Mouse (Mus musculus): ENCODE results near the gene Cpeb2.

Cpeb2 gene

DNA sequence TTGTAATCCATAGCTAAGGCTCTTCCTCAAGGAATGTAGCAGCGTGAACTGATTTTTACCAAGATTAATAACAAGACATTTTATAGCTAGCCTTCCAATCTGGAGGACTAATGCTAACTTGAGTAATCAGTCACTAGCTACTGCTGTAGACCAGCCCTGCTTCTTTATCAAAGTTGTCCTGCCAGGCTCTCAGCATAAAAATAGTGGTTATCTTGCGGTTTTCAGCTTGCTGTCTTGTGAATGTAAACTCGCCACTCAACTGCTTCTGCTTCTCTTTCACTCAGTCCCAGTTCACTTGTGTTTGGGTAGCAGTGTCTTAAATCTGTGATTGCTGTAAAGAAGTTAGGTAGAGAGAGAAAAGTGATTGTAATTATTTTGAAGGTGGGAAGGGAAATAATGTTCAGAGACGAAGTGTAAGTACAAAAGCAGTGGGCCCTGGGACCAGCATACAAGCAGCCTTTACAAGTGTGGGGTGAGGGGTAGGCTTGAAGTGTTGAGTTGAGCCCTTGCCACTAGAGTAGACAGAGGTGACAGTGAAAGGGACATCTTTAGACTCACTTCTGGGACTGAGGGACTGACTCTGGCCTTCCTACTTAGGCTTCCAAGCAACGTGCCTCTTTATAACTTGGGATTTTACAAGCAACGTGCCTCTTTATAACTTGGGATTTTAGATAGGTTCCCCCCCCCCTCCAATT lies 6.3 kb downstream of the Cpeb2 start:
- no peak for DNase-seq (ENCODE audit: low read depth)

DNA sequence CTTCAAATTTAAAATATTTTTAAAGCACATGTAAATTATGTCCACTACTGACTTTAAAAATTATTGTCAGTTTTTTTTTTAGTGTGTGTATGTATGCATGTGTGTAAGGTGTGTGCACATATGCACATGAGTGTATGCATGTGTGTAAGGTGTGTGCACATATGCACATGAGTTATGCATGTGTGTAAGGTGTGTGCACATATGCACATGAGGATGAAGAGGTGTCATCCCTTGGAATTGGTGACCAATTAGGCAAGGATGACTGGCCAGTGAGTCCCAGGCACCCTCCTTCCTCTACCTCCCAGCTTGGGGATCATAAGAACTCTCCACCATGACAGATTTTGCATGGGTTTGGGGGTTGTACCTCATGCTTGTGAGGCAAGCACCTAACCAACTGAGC lies 7.8 kb downstream of the Cpeb2 start:
- DNase-seq (ENCODE audit: low read depth) = no peak

DNA sequence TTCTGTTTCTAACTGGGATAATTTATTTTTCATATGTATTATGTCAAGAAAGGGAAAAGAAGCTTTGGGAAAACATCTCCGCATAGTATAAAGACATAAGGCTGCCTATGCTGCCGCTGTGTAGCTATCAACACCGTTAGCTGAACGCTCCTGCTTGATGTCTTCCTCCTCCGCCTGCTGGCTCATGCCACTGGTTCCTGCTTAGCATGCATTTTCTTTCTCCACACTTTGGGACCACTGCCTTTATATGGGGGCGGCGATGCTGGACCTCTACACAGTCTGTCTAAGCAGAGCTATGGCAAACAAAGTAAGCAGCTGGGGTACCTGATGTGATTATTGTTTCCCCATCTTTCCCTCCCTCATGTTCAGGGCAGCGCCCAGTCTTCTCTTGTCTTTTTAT lies 13.3 kb downstream of the Cpeb2 start:
- DNase-seq (ENCODE audit: low read depth) = no peak

DNA sequence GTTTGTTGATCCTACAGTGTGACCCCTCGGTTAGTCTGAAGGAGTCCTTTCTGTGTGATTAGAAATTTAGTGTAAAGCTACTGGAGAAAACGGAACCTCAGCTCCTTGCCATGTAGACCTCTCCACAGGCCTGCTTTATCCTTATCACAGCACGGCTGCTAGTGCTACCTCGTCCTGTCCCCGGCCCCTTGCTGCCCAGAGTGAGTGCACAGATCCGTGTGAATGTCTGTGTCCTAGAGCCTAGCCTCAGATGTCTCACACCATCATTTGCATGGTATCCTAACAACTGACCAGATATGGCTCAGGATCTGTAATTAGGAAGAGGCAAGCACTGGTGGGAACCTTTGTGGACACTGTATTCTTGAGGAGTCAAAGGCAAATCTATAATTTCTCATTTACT lies 14.0 kb downstream of the Cpeb2 start:
- DNase-seq (ENCODE audit: low read depth) = no peak

DNA sequence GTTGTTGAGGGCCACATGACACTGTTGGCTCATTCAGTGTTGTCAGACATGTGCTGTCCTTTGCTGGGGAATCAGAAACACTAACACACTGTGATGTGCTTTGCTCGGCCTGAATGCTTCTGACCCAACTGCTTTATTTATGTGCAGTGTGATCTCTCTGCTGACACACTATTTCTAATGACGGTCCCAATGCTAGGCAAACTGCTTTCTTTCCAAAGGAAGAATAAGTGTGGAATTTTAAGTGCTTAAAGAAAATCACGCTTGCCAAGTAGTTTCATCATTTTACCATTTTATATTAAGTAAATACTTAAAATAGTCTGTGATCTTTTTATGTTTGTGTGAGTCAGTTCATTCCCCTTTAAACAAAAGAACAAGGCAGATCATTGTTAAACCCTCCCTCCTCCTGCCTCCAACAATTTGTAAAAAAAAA lies 15.0 kb downstream of the Cpeb2 start:
- no peak for DNase-seq (ENCODE audit: low read depth)

DNA sequence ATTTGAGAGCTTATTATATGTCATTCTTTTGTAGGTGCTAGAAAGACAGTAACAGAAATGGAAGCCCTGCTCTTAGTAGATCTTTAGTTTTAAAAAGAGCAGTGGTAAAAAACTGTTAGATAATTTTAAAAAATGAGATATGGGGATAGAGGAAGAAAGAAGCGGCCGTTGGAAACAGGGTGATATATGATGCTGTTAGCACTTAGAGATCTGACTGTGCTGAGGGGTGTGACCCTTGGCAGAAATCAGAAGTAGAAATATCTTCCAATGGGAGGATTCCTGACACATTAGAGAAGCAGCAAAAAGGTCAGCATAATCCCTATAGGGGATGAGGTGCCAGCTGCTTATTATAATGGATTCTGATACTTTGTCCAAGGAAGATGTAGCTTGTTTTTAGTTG lies 24.5 kb downstream of the Cpeb2 start:
- no peak for DNase-seq (ENCODE audit: low read depth)

DNA sequence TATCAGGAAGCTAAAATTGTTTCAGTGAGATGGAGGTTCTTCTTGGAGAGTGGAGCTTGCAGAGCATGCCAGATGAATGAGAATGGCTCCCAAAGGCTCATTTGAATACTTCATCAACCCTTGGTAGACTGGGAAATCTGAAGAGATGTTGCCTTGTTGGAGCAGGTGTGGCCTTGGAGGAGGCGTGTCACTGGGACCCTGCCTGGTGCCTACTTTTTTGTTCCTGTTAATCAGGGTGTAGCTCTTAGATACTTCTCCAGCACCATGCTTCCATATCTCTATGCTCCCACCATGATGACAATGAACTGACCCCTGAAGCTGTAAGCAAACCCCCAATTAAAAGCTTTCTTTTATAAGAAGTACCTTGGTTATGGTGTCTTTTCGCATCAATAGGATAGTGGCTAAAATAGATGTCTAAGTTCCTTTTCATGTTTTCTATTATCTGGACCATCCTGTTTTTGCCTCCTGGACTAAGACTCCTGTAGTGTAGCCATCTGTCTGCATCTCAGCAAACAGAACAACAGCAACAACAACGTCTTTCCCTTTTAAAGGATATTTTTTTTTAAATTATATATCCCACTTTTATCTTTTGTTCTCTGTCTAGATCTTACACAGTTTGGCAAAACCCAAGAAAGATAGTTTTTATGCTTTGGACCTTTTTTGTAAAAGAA lies 25.6 kb downstream of the Cpeb2 start:
- DNase-seq (ENCODE audit: low read depth) = no peak

DNA sequence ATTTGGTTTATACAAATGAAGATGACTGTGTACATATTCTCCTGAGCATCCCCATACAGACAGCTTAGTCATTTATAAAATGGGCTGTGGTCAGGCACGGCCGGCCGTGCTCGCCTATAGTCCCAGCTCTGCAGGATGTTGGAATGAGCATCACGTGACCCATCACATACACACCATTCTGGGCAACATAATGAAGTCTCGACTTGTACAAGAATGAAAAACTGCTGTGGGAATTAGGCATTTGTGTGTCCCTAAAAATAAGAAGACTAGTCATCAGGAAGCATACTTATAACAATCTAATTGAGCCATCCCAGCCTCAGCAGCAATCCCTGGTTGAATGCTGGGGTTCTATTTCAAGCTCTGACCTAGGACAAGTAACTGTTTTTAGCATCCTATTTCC lies 28.8 kb downstream of the Cpeb2 start:
- DNase-seq (ENCODE audit: low read depth) = no peak

DNA sequence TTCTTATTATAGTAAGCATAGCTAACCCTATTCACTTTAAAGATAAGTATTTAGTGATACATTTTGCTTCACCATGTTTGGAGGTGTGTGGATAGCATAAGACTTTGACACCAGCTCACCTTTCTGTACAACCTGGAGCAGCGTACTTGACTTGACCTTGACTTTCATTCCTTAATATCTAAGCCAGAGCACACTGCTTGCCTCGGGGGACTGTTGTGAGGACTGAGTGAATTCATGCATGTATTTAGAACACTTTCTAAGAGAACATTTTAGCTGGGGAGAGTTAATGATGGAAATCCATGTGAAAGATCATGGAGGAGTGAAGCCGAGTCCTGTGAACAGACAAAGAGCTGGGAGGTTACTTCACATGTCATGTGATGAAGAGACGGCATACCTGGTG lies 31.0 kb downstream of the Cpeb2 start:
- DNase-seq (ENCODE audit: low read depth) = no peak

DNA sequence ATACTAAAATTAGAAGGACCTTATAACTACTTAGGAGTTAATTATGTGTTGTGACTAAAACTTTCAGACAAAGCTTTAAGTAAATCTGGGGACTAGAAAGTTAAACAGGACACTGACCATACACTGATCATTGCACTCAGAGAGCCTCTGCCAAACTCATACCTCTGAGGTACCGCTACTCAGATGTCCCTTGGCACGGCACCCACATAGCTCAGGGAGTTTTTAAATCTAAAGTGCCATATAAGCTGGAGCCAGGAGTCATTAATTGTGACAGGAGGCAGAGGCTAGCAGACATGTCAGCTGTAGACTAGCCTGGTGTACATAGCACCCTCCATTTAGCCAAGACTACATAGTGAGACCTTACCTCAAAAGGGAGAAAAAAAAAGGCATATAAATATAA lies 31.7 kb downstream of the Cpeb2 start:
- DNase-seq (ENCODE audit: low read depth) = no peak

DNA sequence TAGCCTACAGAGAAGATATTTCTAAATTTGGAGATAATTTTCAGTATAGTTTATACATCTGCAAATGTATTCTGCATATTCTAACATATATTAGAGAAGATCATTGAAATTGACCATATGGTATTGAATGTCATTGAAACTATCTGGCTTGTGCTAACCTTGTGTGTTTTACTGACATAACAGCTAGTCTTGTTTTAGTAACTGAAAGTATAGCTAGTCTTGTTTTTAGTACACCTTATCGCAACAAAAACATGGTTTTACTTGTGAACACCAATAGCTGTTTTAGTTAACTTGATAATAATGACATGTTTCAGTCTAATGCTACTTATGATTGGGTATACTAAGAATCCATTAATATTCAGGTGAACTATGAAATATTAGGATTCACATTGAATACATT lies 45.0 kb downstream of the Cpeb2 start:
- DNase-seq (ENCODE audit: low read depth) = no peak

DNA sequence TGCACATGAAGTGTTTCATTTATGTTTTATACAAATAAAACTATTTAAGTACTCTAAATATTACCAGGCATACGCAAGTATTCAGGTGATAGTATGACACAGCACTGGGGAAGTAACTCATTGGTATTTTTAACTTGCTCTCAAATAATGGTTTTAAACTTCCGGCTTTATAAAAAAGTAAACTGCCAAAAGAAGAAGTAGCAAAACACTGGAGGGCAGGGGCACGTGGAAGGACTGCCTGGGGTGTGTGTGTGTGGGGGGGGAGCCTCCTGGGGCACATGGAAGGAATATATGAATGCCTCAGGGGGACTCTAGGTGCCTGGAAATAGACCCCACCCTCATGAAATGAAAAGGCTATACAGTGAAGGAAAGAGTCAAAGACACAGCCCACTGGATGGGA lies 46.8 kb downstream of the Cpeb2 start:
- no peak for DNase-seq (ENCODE audit: low read depth)

DNA sequence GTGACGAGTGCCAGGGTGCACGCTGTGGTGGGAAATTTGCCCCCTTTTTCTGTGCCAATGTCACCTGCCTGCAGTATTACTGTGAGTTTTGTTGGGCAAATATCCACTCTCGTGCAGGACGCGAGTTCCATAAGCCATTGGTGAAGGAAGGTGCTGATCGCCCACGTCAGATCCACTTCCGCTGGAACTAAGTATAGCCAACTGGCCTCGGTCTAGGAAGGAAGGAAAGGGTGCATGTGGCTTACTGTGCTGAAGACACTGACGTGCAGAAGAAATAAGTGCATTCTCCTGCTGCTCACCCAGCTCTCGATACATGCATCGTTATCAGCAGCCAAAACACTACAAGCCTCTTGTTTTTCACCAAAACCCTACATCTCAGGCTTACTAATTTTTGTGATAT lies 52.8 kb downstream of the Cpeb2 start:
- no peak for DNase-seq (ENCODE audit: low read depth)

DNA sequence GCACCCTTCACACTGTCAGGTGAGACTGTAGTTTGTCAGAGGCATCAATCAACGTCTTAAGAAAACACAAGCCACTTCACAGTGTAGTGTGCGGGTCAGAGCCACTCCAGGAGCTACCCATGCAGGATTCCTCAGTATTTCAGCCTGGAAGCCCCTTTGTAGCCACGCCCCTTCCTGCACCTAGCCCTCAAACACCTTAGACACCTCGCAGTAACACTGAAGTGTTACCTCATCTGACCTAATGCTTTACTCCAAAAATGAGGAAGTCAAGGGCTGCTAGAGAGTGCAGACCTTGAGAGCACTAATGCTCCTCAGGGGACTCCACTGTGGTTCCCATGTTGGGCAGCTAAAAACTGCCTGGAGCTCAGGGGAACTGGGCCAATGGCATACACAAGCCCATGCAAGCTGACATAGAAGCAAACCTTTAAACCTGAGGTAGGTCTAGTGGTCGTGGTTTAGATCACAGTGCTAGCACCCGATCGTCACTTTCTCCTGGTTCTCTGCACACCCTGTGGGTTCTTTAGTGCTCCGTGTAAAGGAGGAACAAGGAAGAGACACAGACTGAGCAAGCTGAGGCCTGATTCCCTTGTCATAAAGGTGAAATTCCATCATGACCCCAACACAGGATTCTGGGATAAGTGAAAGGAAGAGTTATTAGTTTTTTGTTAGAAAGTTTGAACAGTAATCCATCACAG lies 56.9 kb downstream of the Cpeb2 start:
- DNase-seq (ENCODE audit: low read depth) = no peak

DNA sequence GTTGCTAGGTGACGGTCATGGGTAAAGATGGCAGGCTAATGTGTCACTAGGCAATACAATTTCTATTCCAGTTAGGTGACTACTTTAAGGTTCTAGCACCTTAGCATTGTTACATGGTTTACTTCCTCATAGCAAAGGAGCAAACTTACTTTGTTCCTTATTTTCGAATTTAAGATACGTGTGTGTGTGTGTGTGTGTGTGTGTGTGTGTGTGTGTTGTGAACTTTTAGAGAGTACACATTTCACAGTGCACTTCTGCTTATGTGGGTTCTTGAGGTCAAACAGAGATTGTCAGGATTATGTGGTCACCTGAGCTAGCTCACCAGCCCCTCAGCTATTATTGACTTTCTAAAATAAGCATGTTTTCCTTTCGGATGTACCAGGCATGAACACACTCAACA lies 60.2 kb downstream of the Cpeb2 start:
- no peak for DNase-seq (ENCODE audit: low read depth)

DNA sequence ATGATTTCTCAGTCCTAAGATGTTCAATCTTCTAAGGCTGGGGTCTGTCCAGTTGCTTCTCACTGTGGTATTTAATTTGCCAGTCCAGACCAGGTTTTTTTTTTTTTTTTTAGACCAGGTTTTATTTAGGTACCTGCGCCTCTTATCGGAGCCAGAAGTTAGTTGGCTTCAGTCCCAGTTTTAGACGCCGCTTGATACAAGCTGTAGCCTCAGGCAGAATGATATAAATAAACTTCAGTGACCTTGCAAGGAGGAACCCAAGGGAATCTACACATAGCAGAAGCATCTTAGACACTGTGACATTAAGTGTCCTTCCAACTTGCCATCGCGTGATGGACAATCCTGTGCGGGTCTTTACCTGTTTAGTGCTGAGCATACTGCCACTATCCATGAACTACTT lies 64.5 kb downstream of the Cpeb2 start:
- no peak for DNase-seq (ENCODE audit: low read depth)

DNA sequence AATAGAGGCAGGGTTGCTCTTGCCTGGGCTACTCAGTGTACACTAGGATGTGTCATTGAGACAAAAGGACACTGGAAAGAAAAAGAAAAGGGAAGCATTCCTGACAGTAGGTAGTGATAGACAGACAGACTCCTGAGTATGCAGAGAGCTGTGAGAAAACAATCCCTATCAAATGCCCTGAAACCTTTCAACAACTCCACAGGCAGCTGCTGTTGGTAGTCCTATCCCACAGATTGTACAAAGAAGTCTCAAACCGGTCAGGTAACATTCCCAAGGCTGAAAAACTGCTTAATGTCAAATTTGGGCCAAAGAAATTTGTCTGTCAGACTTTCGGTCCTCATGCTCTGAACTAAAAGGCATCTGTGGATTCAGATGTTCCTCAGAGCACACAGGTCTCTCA lies 66.0 kb downstream of the Cpeb2 start:
- no peak for DNase-seq (ENCODE audit: low read depth)

DNA sequence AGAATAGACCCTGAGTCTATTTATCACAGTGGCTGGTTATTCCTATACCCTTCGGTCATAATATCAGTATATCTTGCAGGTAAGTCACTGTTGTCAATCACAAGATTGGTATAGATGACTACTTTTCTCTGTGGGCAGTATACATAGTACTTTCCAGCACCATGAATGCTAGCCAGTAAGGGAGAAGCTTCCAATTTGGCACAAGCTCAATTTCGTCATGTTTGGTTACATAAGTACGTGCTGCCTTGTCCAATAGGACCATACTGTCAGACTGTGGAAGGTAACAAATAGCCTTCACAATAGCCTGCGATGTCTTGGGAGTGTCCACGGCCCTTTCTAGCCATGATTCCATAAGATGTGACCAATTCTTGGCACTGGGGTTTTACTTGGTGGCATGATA lies 67.1 kb downstream of the Cpeb2 start:
- DNase-seq (ENCODE audit: low read depth) = no peak

DNA sequence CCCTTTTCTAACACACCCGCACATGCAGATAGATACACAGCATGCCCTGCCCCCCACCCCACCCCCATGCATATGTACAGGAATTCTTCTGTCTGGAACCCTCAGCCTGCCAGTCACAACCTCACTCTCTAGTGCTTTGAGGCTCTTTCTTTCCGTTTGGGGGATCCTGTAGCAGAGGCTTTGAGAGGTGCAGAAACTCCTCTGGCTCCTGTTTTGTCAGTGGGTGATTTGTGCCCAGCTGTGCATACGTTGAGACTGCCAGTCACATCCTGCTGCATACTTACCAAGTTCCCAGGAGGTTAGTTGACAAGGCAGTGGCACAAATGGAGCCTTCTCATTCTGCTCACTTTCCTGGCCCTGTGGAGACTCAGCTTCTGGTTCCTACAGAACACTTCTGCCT lies 68.0 kb downstream of the Cpeb2 start:
- no peak for DNase-seq (ENCODE audit: low read depth)

DNA sequence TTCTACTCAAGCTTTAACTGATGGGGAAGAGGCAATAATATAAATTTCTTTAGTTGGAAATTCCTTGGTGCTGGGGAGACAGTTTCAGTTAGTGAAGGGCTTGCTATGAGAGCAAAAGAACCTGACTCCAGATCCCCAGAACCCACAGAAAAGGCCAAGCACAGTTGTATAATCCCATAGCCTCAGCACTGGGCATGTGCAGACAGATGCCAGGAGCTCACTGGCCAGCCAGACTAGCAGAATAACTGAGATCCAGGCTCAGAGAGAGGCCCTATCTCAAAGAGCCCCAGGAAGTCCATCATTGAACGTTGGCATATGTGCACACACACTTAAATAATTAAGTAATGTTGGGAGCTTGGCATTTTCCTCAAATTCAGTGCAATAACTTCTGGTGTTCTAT lies 70.5 kb downstream of the Cpeb2 start:
- DNase-seq (ENCODE audit: low read depth) = no peak

DNA sequence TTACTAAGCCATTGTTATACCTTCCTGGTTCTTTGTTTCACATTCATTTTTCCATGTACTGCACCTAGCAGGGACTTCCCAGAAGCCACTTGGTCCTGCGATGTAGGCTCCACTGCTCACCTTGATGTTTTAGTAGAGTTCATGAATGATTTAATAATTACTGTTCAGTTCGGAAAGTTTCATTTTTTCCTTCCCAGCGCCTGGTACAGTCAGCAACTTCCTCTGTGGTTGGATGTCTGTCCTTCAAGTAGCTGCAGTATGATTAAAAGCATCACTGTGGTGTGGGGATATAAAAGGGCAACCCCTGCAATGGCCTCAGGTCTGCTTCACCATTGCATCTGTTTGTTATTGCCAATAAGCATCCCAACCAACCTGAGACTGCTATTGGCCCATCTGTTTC lies 72.5 kb downstream of the Cpeb2 start:
- DNase-seq (ENCODE audit: low read depth) = no peak

DNA sequence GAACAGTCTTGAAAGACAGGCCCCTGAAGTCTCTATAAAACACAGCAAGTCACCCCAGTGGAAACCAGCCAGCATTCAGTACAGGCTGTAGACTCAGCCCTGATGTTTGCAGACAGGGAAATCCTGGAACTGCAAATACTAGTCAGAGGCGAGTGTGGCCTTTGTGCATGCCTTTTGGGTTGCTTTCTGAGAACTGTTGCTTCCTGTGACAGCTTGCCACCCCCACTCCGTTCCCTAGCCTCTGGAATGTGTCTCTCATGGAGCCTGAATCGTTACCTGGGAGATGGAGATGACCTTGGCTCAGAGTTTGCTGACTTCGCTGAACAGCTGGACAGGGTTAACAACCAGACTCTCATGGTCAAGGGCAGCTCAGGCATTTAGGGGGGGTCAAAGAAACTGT lies 77.0 kb downstream of the Cpeb2 start:
- no peak for DNase-seq (ENCODE audit: low read depth)

DNA sequence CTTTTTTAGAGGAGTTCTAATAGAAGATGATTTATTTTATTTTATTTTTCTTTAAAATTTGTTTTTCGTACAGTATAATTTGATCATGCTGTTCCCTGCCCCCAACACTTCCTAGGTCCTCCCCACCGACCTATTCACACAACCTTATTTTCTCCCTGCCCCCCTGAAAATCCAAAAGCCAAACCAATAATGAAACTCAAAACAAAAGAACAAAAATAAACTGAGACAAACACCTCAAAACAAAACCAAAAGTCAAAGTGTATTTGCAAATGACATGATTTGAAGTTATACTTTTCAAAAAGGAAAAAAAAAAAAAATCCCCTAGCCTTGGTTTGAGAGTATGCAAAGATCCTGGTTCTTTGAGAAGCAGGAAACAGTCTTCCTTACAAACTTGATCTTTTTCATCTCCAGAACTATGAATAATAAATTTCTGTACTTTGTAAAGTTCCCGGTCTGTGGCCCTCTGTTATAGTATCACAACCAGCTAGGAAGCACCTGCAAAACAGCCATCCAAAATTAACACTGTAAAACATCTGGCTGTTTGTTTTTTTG lies 91.4 kb downstream of the Cpeb2 start:
- DNase-seq (ENCODE audit: low read depth) = no peak
